ENCODE assay signal across 12 mouse cellular contexts in the genomic region with DNA sequence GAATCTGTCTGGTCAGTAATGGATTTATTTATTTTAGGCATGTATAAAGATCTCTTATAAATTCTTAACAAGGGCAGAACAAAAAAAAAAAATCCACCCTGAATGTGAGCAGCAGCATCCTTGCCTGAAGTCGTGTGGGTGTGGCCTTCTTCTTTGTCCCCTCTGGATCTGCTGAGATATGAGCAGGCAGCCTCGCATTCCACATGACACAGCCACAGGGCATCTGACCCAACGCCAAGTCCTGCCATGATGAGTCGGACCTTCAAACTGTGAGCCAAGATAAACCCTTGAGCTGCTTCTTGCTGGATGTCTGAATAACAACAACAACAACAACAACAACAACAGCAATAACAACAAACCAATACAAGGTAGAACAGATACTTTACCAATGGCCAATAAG.
"Had no signal": no experiment of that assay in that cellular context is flagged by ENCODE, and none has a peak within 500 bp of the region (broad histone marks: within the 10 kb centered on the region; RNA-seq: fewer than 3 reads in every experiment).

No protein-coding gene starts in this region.

- DNase-seq: cerebellum, adult 9-11 months; cerebellum, postnatal 14 days; cerebellum, postnatal 25 days; embryo, embryonic 11 days; forebrain, postnatal 0 days; gastrocnemius, adult 2 months; gastrocnemius, postnatal 10 days; gastrocnemius, postnatal 14 days; gastrocnemius, postnatal 25 days; gastrocnemius, postnatal 36 days; heart, adult 18-20 months; heart, adult 2 months had no signal
